Mouse (Mus musculus): Measurements from ENCODE around the gene Qrich2. TPM values are rescaled to one million over a fixed set of nuclear protein-coding genes. Genes with fewer than 3 reads are reported as not detected.
"Not testable (repeated sequence)": the region's sequence is repeated elsewhere in the genome, so short reads cannot be mapped to it uniquely, and the experiment has no call there.

Qrich2 gene
- total and polyA plus RNA-seq, 2 experiments from 2014 or later: not detected

GRCm38 (mm10) chr11:116494474-116495174, 28.6 kb upstream of the Qrich2 start:
- Histone ChIP-seq H3K9ac (no peak overlapping the region), H3K27me3 (ENCODE audit: insufficient read depth, low read length) (no peaks in the 10 kb centered on the region), H3K4me3 (ENCODE audit: low read depth, low read length) (no peak overlapping the region), H3K27ac (ENCODE audit: low read depth, low read length) (no peak overlapping the region), H3K4me1 (ENCODE audit: insufficient read depth) (no peaks in the 10 kb centered on the region), H3K4me2 (ENCODE audit: low read depth) (no peak overlapping the region), H3K36me3 (ENCODE audit: insufficient read depth) (no peaks in the 10 kb centered on the region), H3K9me3 (ENCODE audit: low read length) (no peaks in the 10 kb centered on the region)
- DNase-seq (no peak), ATAC-seq (no peak)
- WGBS: 50% methylated on average over 13 of the region's 13 CpGs
- no peak for TF ChIP-seq CTCF (IDR thresholded peaks at IDR 0.05; ENCODE audit: low read depth)

GRCm38 (mm10) chr11:116493795-116494252, 27.8 kb upstream of the Qrich2 start, which contains the start of gene Prpsap1:
Prpsap1 (minus strand) TSS chr11:116494202.
- no peaks in the 10 kb centered on the region for H3K9me3 ChIP-seq (ENCODE audit: low read length)
- DNase-seq (no peak), ATAC-seq (no peak)
- WGBS: 22% methylated on average over 4 of the region's 4 CpGs
- H3K4me3 ChIP-seq (ENCODE audit: low read depth, low read length): no peak within 1 kb of the TSS
- H3K4me2 ChIP-seq (ENCODE audit: low read depth): no peak within 1 kb of the TSS
- H3K27ac ChIP-seq (ENCODE audit: low read depth, low read length): no peak within 1 kb of the TSS
- H3K4me1 ChIP-seq (ENCODE audit: insufficient read depth): 0 out of 2 replicates have a peak, but pooled peaks cover 6% of the 10 kb centered on the region
- H3K27me3 ChIP-seq (ENCODE audit: insufficient read depth, low read length): no peaks in the 10 kb centered on the region
- peak; percentile 62 for TF ChIP-seq CTCF (IDR thresholded peaks at IDR 0.05; ENCODE audit: low read depth)
- no peaks in the 10 kb centered on the region for H3K36me3 ChIP-seq (ENCODE audit: insufficient read depth)
- H3K9ac ChIP-seq: no peak within 1 kb of the TSS

- no peak overlapping the region for H3K4me2 ChIP-seq (ENCODE audit: low read depth)
- TF ChIP-seq CTCF (IDR thresholded peaks at IDR 0.05; ENCODE audit: low read depth): no peak
- DNase-seq: no peak
Observed at GRCm38 (mm10) chr11:116493191-116493590, 27.1 kb upstream of the Qrich2 start.

GRCm38 (mm10) chr11:116492507-116492906, 26.5 kb upstream of the Qrich2 start:
- H3K4me1 ChIP-seq (ENCODE audit: insufficient read depth); H3K9me3 ChIP-seq (ENCODE audit: low read length); H3K27me3 ChIP-seq (ENCODE audit: insufficient read depth, low read length); H3K27ac ChIP-seq (ENCODE audit: low read depth, low read length); H3K36me3 ChIP-seq (ENCODE audit: insufficient read depth); DNase-seq; H3K4me2 ChIP-seq (ENCODE audit: low read depth); ATAC-seq; H3K9ac ChIP-seq; H3K4me3 ChIP-seq (ENCODE audit: low read depth, low read length): not testable (repeated sequence)
- 62% methylated on average over 1 of the region's 1 CpGs for WGBS

More at GRCm38 (mm10) chr11:116493191-116493590, 27.1 kb upstream of the Qrich2 start:
- WGBS: 83% methylated on average over 5 of the region's 5 CpGs
- no peaks in the 10 kb centered on the region for H3K27me3 ChIP-seq (ENCODE audit: insufficient read depth, low read length)
- H3K4me3 ChIP-seq (ENCODE audit: low read depth, low read length): no peak overlapping the region
- no peak overlapping the region for H3K9ac ChIP-seq
- H3K9me3 ChIP-seq (ENCODE audit: low read length): no peaks in the 10 kb centered on the region
- no peaks in the 10 kb centered on the region for H3K36me3 ChIP-seq (ENCODE audit: insufficient read depth)
- no peak overlapping the region for H3K27ac ChIP-seq (ENCODE audit: low read depth, low read length)
- no peak for ATAC-seq
- 0 out of 2 replicates have a peak, but pooled peaks cover 6% of the 10 kb centered on the region for H3K4me1 ChIP-seq (ENCODE audit: insufficient read depth)

- Histone ChIP-seq H3K4me3 (ENCODE audit: low read depth, low read length) (no peak overlapping the region), H3K9me3 (ENCODE audit: low read length) (no peaks in the 10 kb centered on the region), H3K27ac (ENCODE audit: low read depth, low read length) (no peak overlapping the region), H3K9ac (no peak overlapping the region), H3K27me3 (ENCODE audit: insufficient read depth, low read length) (no peaks in the 10 kb centered on the region), H3K36me3 (ENCODE audit: insufficient read depth) (peaks cover 11% of the 10 kb centered on the region), H3K4me2 (ENCODE audit: low read depth) (no peak overlapping the region), H3K4me1 (ENCODE audit: insufficient read depth) (0 out of 2 replicates have a peak, but pooled peaks cover 6% of the 10 kb centered on the region)
- peak; percentile 5; the same call in 1 of the 2 replicates for TF ChIP-seq CTCF (IDR thresholded peaks at IDR 0.05; ENCODE audit: low read depth)
- 77% methylated on average over 6 of the region's 6 CpGs for WGBS
- DNase-seq: no peak
- no peak for ATAC-seq
Observed at GRCm38 (mm10) chr11:116491338-116491737, 25.3 kb upstream of the Qrich2 start.

- H3K9me3 ChIP-seq (ENCODE audit: low read length): no peaks in the 10 kb centered on the region
- H3K27ac ChIP-seq (ENCODE audit: low read depth, low read length): peak overlapping the region; percentile 86
- peak overlapping the region; percentile 91 for H3K9ac ChIP-seq
- WGBS: 3% methylated on average over 61 of the region's 62 CpGs
- peaks cover 20% of the 10 kb centered on the region for H3K36me3 ChIP-seq (ENCODE audit: insufficient read depth)
- peak; percentile 12; the same call in 1 of the 2 replicates for TF ChIP-seq CTCF (IDR thresholded peaks at IDR 0.05; ENCODE audit: low read depth)
- DNase-seq (peak; percentile 95), ATAC-seq (peak; percentile 96)
- no peaks in the 10 kb centered on the region for H3K27me3 ChIP-seq (ENCODE audit: insufficient read depth, low read length)
- peak overlapping the region; percentile 85 for H3K4me3 ChIP-seq (ENCODE audit: low read depth, low read length)
- H3K4me1 ChIP-seq (ENCODE audit: insufficient read depth): 0 out of 2 replicates have a peak, but pooled peaks cover 6% of the 10 kb centered on the region
- H3K4me2 ChIP-seq (ENCODE audit: low read depth): peak overlapping the region; percentile 71
Observed at GRCm38 (mm10) chr11:116490232-116491107, 24.4 kb upstream of the Qrich2 start.
